Mouse (Mus musculus) hindbrain, postnatal 0 days (tissue): ENCODE measurements at regions not wholly inside any gene's neighbourhood (a gene's known extent, or its start where the extent isn't known, plus 50 kb on each side); places are given as distances from the start of the nearest gene placed in this dataset.

ENCODE experiments used
- ATAC-seq: fragments of 200-750 bp; cut with Nextera tagmentation; 2 replicates; pipeline ENCODE4 v1.8.0; 2017; ENCODE audit warnings: mild to moderate bottlenecking, moderate TSS enrichment, moderate library complexity
- DNase-seq: peaks from one replicate; pipeline ENCODE4 v3.0.0-alpha.2; 2015; ENCODE audit warnings: low spot score
- H3K27ac ChIP-seq: fragments of 300-500 bp; sonication (generic); 2 replicates; pipeline ENCODE4 v1.5.1; 2014; ENCODE audit warnings: mild to moderate bottlenecking
- H3K27me3 ChIP-seq: fragments of 300-500 bp; sonication (generic); 2 replicates; pipeline ENCODE4 v1.6.1; 2014; ENCODE audit warnings: low read length, mixed read lengths; ENCODE audit not compliant: insufficient read depth
- H3K36me3 ChIP-seq: fragments of 300-500 bp; sonication (generic); 2 replicates; pipeline ENCODE4 v1.6.1; 2014; ENCODE audit warnings: low read length, mixed read lengths; ENCODE audit not compliant: insufficient read depth
- H3K4me1 ChIP-seq: fragments of 300-500 bp; sonication (generic); 2 replicates; pipeline ENCODE4 v1.6.1; 2014; ENCODE audit warnings: antibody characterized with exemption, low read length, mixed read lengths; ENCODE audit not compliant: insufficient read depth
- H3K4me2 ChIP-seq: fragments of 300-500 bp; sonication (generic); 2 replicates; pipeline ENCODE4 v1.6.1; 2014; ENCODE audit warnings: low read depth, mild to moderate bottlenecking, low read length, moderate library complexity, mixed read lengths
- H3K4me3 ChIP-seq: fragments of 300-500 bp; sonication (generic); 2 replicates; pipeline ENCODE4 v1.5.1; 2014; ENCODE audit warnings: low read length
- H3K9ac ChIP-seq: fragments of 300-500 bp; sonication (generic); replicated peaks from 2 replicates; pipeline ENCODE4 v1.6.1; 2014; ENCODE audit warnings: mild to moderate bottlenecking, low read length, moderate library complexity, mixed read lengths
- H3K9me3 ChIP-seq: fragments of 300-500 bp; sonication (generic); 2 replicates; pipeline ENCODE4 v1.6.1; 2016; ENCODE audit warnings: low read length, mixed read lengths
- CTCF ChIP-seq: IDR thresholded peaks from 2 replicates; pipeline ENCODE4 v1.5.1; 2016; ENCODE audit warnings: antibody characterized with exemption, control low read depth, low read depth
- WGBS: fragments of 180-500 bp; shearing (Covaris S2); extraction: QIAGEN DNeasy Blood & Tissue Kit; methylation state at CpG from one replicate; pipeline ENCODE4 v1.1.7; 2014; 5-methylcytosine and 5-hydroxymethylcytosine counted together

DNA sequence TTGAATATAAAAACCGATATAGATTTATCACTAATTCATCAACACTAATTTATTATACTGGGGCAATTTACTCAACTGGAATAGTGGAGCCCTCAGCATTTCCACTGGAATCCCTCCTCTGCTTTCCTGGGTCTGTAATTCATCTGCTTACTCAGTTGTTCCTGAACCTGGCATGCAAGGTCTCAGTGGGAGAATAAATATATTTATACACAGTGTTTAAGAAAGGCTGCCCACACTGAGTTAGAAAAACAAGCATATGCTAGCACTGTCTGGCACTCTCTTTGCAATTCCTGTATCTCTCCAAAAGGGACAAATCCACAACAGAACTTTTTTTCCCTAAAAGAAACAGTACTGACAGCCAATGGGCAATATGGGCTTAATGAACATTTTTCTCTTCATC is 100.1 kb upstream of the Gm10192 start:
- Histone ChIP-seq H3K4me3 (no peak overlapping the region), H3K9me3 (no peaks in the 10 kb centered on the region), H3K4me1 (no peaks in the 10 kb centered on the region), H3K4me2 (no peak overlapping the region), H3K27me3 (no peaks in the 10 kb centered on the region), H3K27ac (no peak overlapping the region), H3K9ac (no peak overlapping the region), H3K36me3 (no peaks in the 10 kb centered on the region)
- TF ChIP-seq CTCF, result no peak
- ATAC-seq, result no peak
- no peak for DNase-seq
- 72% methylated on average over 1 of the region's 1 CpGs for WGBS

DNA sequence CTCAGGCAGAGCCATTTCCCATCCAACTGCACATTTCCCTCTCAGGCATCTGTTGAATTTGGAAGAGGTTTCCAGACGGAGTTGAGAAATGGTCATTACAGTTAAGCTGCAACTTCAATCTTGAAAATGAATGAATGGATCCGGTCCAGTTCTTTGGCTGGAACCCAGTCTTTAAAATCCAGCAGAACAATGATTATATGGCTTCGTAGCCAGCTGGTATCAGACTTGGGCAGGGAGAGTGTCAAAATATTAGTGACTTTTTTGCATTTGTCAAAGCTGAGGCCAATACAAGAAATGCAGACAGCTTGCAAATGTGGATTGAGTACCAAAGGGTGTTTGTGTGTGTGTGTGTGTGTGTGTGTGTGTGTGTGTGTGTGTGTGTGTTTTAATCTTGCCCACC is 99.7 kb upstream of the Gm10192 start:
- WGBS, result 44% methylated on average over 3 of the region's 3 CpGs
- H3K4me3 ChIP-seq, result no peak overlapping the region
- DNase-seq, result peak; percentile 41
- no peaks in the 10 kb centered on the region for H3K36me3 ChIP-seq
- H3K4me2 ChIP-seq, result no peak overlapping the region
- TF ChIP-seq CTCF, result no peak
- H3K4me1 ChIP-seq, result no peaks in the 10 kb centered on the region
- ATAC-seq, result no peak
- no peaks in the 10 kb centered on the region for H3K9me3 ChIP-seq
- H3K27me3 ChIP-seq, result no peaks in the 10 kb centered on the region
- no peak overlapping the region for H3K27ac ChIP-seq
- H3K9ac ChIP-seq, result no peak overlapping the region

- H3K4me1 ChIP-seq, result no peaks in the 10 kb centered on the region
- no peak overlapping the region for H3K27ac ChIP-seq
- ATAC-seq, result no peak
- no peak overlapping the region for H3K4me3 ChIP-seq
- no peaks in the 10 kb centered on the region for H3K36me3 ChIP-seq
- H3K27me3 ChIP-seq, result no peaks in the 10 kb centered on the region
- no peak for TF ChIP-seq CTCF
- no peak for DNase-seq
- H3K4me2 ChIP-seq, result no peak overlapping the region
- H3K9me3 ChIP-seq, result no peaks in the 10 kb centered on the region
- 54% methylated on average over 4 of the region's 4 CpGs for WGBS
- no peak overlapping the region for H3K9ac ChIP-seq
Observed at GRCm38 (mm10) chr4:97281126-97281779, 98.3 kb upstream of the Gm10192 start.

DNA sequence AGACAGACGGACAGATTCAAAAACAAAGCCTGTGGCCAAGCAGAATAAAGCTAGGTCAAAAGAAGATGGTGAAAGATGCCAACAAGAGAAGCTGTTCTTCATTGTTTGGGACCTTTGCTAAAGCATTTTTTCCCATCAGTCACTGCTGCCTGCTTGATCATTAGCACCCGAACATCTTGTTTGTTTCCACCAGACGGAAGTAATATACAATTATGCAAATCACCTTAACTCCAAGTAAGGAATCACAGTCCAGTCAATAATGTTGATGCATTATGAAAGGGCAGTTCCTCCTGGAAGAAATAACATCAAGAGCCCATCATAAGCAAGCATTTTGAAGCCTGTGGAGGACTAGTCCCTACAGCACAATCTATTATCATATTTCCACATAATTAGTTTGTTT is 97.7 kb upstream of the Gm10192 start:
- ATAC-seq (no peak), DNase-seq (no peak)
- Histone ChIP-seq H3K36me3 (no peaks in the 10 kb centered on the region), H3K27ac (no peak overlapping the region), H3K4me3 (no peak overlapping the region), H3K9ac (no peak overlapping the region), H3K9me3 (no peaks in the 10 kb centered on the region), H3K27me3 (no peaks in the 10 kb centered on the region), H3K4me2 (no peak overlapping the region), H3K4me1 (no peaks in the 10 kb centered on the region)
- TF ChIP-seq CTCF, result no peak
- WGBS, result 33% methylated on average over 3 of the region's 3 CpGs

GRCm38 (mm10) chr4:97236945-97237344 is 54.0 kb upstream of the Gm10192 start:
- peaks cover 4% of the 10 kb centered on the region; the same call in 1 of the 2 replicates for H3K4me1 ChIP-seq
- H3K36me3 ChIP-seq, result no peaks in the 10 kb centered on the region
- no peaks in the 10 kb centered on the region for H3K9me3 ChIP-seq
- ATAC-seq (no peak), DNase-seq (peak; percentile 8)
- H3K27me3 ChIP-seq, result no peaks in the 10 kb centered on the region
- no peak overlapping the region for H3K4me2 ChIP-seq
- WGBS, result 67% methylated on average over 4 of the region's 4 CpGs
- no peak overlapping the region for H3K4me3 ChIP-seq
- H3K9ac ChIP-seq, result no peak overlapping the region
- no peak overlapping the region for H3K27ac ChIP-seq
- TF ChIP-seq CTCF, result no peak

DNA sequence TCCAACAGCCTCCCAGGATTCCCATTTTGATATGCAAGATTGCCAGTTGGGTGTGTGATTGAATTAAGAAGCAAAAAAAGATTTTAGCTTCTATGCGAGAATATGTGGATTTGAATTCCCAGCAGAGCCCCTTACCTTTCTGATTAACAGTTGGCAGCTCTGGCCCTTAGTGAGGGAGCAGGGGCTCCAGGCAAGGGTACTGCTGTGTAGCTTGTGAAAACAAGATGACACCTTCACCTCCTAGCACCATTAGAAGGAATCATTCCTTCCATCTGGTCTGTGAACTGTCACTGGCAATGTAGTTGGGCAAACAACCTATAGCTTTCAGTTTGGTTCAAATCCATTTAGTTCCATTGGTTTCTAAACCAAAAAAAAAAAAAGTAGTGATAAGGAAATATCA is 53.4 kb upstream of the Gm10192 start:
- WGBS, result 26% methylated on average over 1 of the region's 1 CpGs
- Histone ChIP-seq H3K4me3 (no peak overlapping the region), H3K27ac (no peak overlapping the region)

DNA sequence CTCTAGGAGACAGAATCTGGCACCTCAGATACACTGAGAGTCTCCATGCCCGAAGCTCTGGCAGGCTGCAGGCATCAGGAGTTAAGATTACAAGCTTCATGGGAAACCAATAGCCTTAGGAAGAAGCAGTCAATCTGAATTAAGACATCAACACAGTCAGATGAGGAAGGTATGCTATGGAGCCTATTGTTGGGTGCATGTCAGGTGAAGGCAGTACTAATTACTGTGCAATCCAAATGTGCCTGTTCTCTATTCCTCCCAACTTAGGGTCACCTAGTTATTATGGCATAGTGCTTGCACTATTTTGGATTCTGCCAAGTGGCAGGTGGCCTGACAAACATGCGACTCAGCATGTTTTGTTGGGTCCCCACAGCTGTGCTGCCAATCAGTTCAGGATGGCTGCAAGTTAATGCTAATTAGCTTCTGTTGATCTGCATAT is 53.0 kb upstream of the Gm10192 start:
- Histone ChIP-seq H3K27ac (0 out of 2 replicates have a peak overlapping the region, but pooled peaks have one; percentile 20), H3K9me3 (no peaks in the 10 kb centered on the region), H3K36me3 (no peaks in the 10 kb centered on the region), H3K4me3 (no peak overlapping the region), H3K4me2 (no peak overlapping the region), H3K9ac (no peak overlapping the region), H3K27me3 (no peaks in the 10 kb centered on the region), H3K4me1 (peaks cover 4% of the 10 kb centered on the region; the same call in 1 of the 2 replicates)
- TF ChIP-seq CTCF, result no peak
- peak; percentile 80 for DNase-seq
- ATAC-seq, result peak; percentile 86
- 35% methylated on average over 2 of the region's 2 CpGs for WGBS

More for the DNA sequence above, 53.4 kb upstream of the Gm10192 start:
- no peaks in the 10 kb centered on the region for H3K9me3 ChIP-seq
- no peak for ATAC-seq
- H3K27me3 ChIP-seq, result no peaks in the 10 kb centered on the region
- H3K4me1 ChIP-seq, result peaks cover 4% of the 10 kb centered on the region; the same call in 1 of the 2 replicates
- TF ChIP-seq CTCF, result no peak
- no peak overlapping the region for H3K4me2 ChIP-seq
- no peak for DNase-seq
- H3K36me3 ChIP-seq, result no peaks in the 10 kb centered on the region
- no peak overlapping the region for H3K9ac ChIP-seq
